Mouse (Mus musculus): ENCODE results near the gene Dirc2. TPM values are rescaled to one million over a fixed set of nuclear protein-coding genes. Genes with fewer than 3 reads are reported as not detected.

Gene Dirc2
- polyA plus RNA-seq, 1 experiment from 2014 or later, result 4.9 TPM

GRCm38 (mm10) chr16:35738096-35738767, 30.9 kb downstream of the Dirc2 start:
- ATAC-seq (ENCODE audit: low read depth) (no peak), DNase-seq (no peak)
- H3K9ac ChIP-seq, result no peak overlapping the region
- H3K4me3 ChIP-seq (replicated peaks), result no peak overlapping the region
- no peaks in the 10 kb centered on the region for H3K27me3 ChIP-seq
- H3K4me1 ChIP-seq (replicated peaks), result no peaks in the 10 kb centered on the region; the same call in 1 of the 2 replicates
- no peaks in the 10 kb centered on the region for H3K9me3 ChIP-seq (replicated peaks)
- H3K36me3 ChIP-seq, result 0 out of 2 replicates have a peak, but pooled peaks cover 4% of the 10 kb centered on the region
- WGBS (ENCODE audit: insufficient replicate concordance), result 86% methylated on average over 7 of the region's 7 CpGs
- H3K27ac ChIP-seq, result no peak overlapping the region
- no peak overlapping the region for H3K4me2 ChIP-seq

GRCm38 (mm10) chr16:35734038-35734437, 35.1 kb downstream of the Dirc2 start:
- Histone ChIP-seq H3K9ac (no peak overlapping the region), H3K9me3 (replicated peaks) (no peaks in the 10 kb centered on the region), H3K4me1 (replicated peaks) (no peaks in the 10 kb centered on the region; the same call in 1 of the 2 replicates), H3K36me3 (peaks cover 8% of the 10 kb centered on the region; the same call in 1 of the 2 replicates), H3K4me2 (no peak overlapping the region), H3K4me3 (replicated peaks) (no peak overlapping the region), H3K27ac (no peak overlapping the region), H3K27me3 (no peaks in the 10 kb centered on the region)
- ATAC-seq (ENCODE audit: low read depth) (peak; percentile 74), DNase-seq (peak; percentile 61)
- 10% methylated on average over 6 of the region's 6 CpGs for WGBS (ENCODE audit: insufficient replicate concordance)

- no peaks in the 10 kb centered on the region for H3K27me3 ChIP-seq
- DNase-seq (no peak), ATAC-seq (ENCODE audit: low read depth) (no peak)
- no peaks in the 10 kb centered on the region for H3K9me3 ChIP-seq (replicated peaks)
- peaks cover 15% of the 10 kb centered on the region; the same call in 1 of the 2 replicates for H3K36me3 ChIP-seq
- no peak overlapping the region for H3K4me2 ChIP-seq
- no peak overlapping the region for H3K9ac ChIP-seq
- 88% methylated on average over 7 of the region's 7 CpGs for WGBS (ENCODE audit: insufficient replicate concordance)
- no peaks in the 10 kb centered on the region; the same call in 1 of the 2 replicates for H3K4me1 ChIP-seq (replicated peaks)
- no peak overlapping the region for H3K27ac ChIP-seq
- no peak overlapping the region for H3K4me3 ChIP-seq (replicated peaks)
Measured at GRCm38 (mm10) chr16:35732096-35732495, 37.1 kb downstream of the Dirc2 start.

GRCm38 (mm10) chr16:35729151-35729738, 39.9 kb downstream of the Dirc2 start:
- no peaks in the 10 kb centered on the region for H3K9me3 ChIP-seq (replicated peaks)
- DNase-seq, result no peak
- no peak overlapping the region for H3K4me2 ChIP-seq
- H3K36me3 ChIP-seq, result peaks cover 15% of the 10 kb centered on the region
- H3K9ac ChIP-seq, result no peak overlapping the region
- no peaks in the 10 kb centered on the region; the same call in 1 of the 2 replicates for H3K4me1 ChIP-seq (replicated peaks)
- WGBS (ENCODE audit: insufficient replicate concordance), result 79% methylated on average over 8 of the region's 8 CpGs
- H3K27me3 ChIP-seq, result no peaks in the 10 kb centered on the region
- no peak overlapping the region for H3K4me3 ChIP-seq (replicated peaks)
- H3K27ac ChIP-seq, result no peak overlapping the region
- no peak for ATAC-seq (ENCODE audit: low read depth)

- 67% methylated on average over 2 of the region's 2 CpGs for WGBS (ENCODE audit: insufficient replicate concordance)
- no peak overlapping the region for H3K4me3 ChIP-seq (replicated peaks)
- no peaks in the 10 kb centered on the region for H3K9me3 ChIP-seq (replicated peaks)
- H3K4me1 ChIP-seq (replicated peaks), result no peaks in the 10 kb centered on the region
- H3K36me3 ChIP-seq, result peaks cover 9% of the 10 kb centered on the region
- ATAC-seq (ENCODE audit: low read depth) (no peak), DNase-seq (no peak)
- no peak overlapping the region for H3K4me2 ChIP-seq
- H3K27ac ChIP-seq, result no peak overlapping the region
- no peak overlapping the region for H3K9ac ChIP-seq
- no peaks in the 10 kb centered on the region for H3K27me3 ChIP-seq
Measured at GRCm38 (mm10) chr16:35726601-35727000, 42.6 kb downstream of the Dirc2 start.

- DNase-seq (no peak), ATAC-seq (ENCODE audit: low read depth) (no peak)
- H3K4me2 ChIP-seq, result no peak overlapping the region
- no peak overlapping the region for H3K4me3 ChIP-seq (replicated peaks)
- H3K36me3 ChIP-seq, result peaks cover 9% of the 10 kb centered on the region
- no peaks in the 10 kb centered on the region for H3K27me3 ChIP-seq
- no peaks in the 10 kb centered on the region for H3K9me3 ChIP-seq (replicated peaks)
- no peak overlapping the region for H3K27ac ChIP-seq
- 82% methylated on average over 6 of the region's 6 CpGs for WGBS (ENCODE audit: insufficient replicate concordance)
- H3K4me1 ChIP-seq (replicated peaks), result no peaks in the 10 kb centered on the region
- no peak overlapping the region for H3K9ac ChIP-seq
Measured at GRCm38 (mm10) chr16:35724561-35724960, 44.6 kb downstream of the Dirc2 start.

- Histone ChIP-seq H3K9me3 (replicated peaks) (no peaks in the 10 kb centered on the region), H3K36me3 (peaks cover 10% of the 10 kb centered on the region; the same call in 1 of the 2 replicates), H3K27ac (no peak overlapping the region), H3K4me3 (replicated peaks) (no peak overlapping the region), H3K9ac (no peak overlapping the region), H3K4me2 (no peak overlapping the region), H3K27me3 (no peaks in the 10 kb centered on the region), H3K4me1 (replicated peaks) (no peaks in the 10 kb centered on the region)
- 76% methylated on average over 5 of the region's 5 CpGs for WGBS (ENCODE audit: insufficient replicate concordance)
- ATAC-seq (ENCODE audit: low read depth) (no peak), DNase-seq (no peak)
Measured at GRCm38 (mm10) chr16:35717761-35718160, 51.4 kb downstream of the Dirc2 start.

GRCm38 (mm10) chr16:35716257-35716656, 52.9 kb downstream of the Dirc2 start:
- peaks cover 7% of the 10 kb centered on the region; the same call in 1 of the 2 replicates for H3K36me3 ChIP-seq
- DNase-seq, result no peak
- H3K4me1 ChIP-seq (replicated peaks), result no peaks in the 10 kb centered on the region
- no peak overlapping the region for H3K4me2 ChIP-seq
- no peak overlapping the region for H3K4me3 ChIP-seq (replicated peaks)
- no peak for ATAC-seq (ENCODE audit: low read depth)
- WGBS (ENCODE audit: insufficient replicate concordance), result 72% methylated on average over 3 of the region's 3 CpGs
- no peaks in the 10 kb centered on the region for H3K27me3 ChIP-seq
- H3K27ac ChIP-seq, result no peak overlapping the region
- no peaks in the 10 kb centered on the region for H3K9me3 ChIP-seq (replicated peaks)
- H3K9ac ChIP-seq, result no peak overlapping the region

- no peak overlapping the region for H3K27ac ChIP-seq
- no peak overlapping the region for H3K4me2 ChIP-seq
- H3K36me3 ChIP-seq, result peaks cover 7% of the 10 kb centered on the region; the same call in 1 of the 2 replicates
- H3K9ac ChIP-seq, result no peak overlapping the region
- H3K9me3 ChIP-seq (replicated peaks), result no peaks in the 10 kb centered on the region
- no peak overlapping the region for H3K4me3 ChIP-seq (replicated peaks)
- ATAC-seq (ENCODE audit: low read depth), result no peak
- WGBS (ENCODE audit: insufficient replicate concordance), result 81% methylated on average over 5 of the region's 5 CpGs
- H3K27me3 ChIP-seq, result no peaks in the 10 kb centered on the region
- H3K4me1 ChIP-seq (replicated peaks), result no peaks in the 10 kb centered on the region
- DNase-seq, result no peak
Measured at GRCm38 (mm10) chr16:35715771-35716170, 53.4 kb downstream of the Dirc2 start.

GRCm38 (mm10) chr16:35715350-35715749, 53.8 kb downstream of the Dirc2 start:
- Histone ChIP-seq H3K9me3 (replicated peaks) (no peaks in the 10 kb centered on the region), H3K4me3 (replicated peaks) (no peak overlapping the region), H3K4me1 (replicated peaks) (no peaks in the 10 kb centered on the region), H3K36me3 (peaks cover 7% of the 10 kb centered on the region; the same call in 1 of the 2 replicates), H3K9ac (no peak overlapping the region), H3K27me3 (no peaks in the 10 kb centered on the region), H3K27ac (no peak overlapping the region), H3K4me2 (no peak overlapping the region)
- 57% methylated on average over 6 of the region's 6 CpGs for WGBS (ENCODE audit: insufficient replicate concordance)
- no peak for DNase-seq
- no peak for ATAC-seq (ENCODE audit: low read depth)

- H3K4me3 ChIP-seq (replicated peaks), result no peak overlapping the region
- H3K4me2 ChIP-seq, result no peak overlapping the region
- no peak overlapping the region for H3K9ac ChIP-seq
- 86% methylated on average over 7 of the region's 7 CpGs for WGBS (ENCODE audit: insufficient replicate concordance)
- H3K4me1 ChIP-seq (replicated peaks), result no peaks in the 10 kb centered on the region
- no peak for ATAC-seq (ENCODE audit: low read depth)
- no peaks in the 10 kb centered on the region for H3K9me3 ChIP-seq (replicated peaks)
- H3K36me3 ChIP-seq, result peaks cover 7% of the 10 kb centered on the region; the same call in 1 of the 2 replicates
- H3K27me3 ChIP-seq, result no peaks in the 10 kb centered on the region
- DNase-seq, result no peak
- no peak overlapping the region for H3K27ac ChIP-seq
Measured at GRCm38 (mm10) chr16:35714689-35715088, 54.5 kb downstream of the Dirc2 start.
